Mouse (Mus musculus) myocyte (in vitro differentiated cells): Measurements from ENCODE around the gene Lrrc49. TPM values are rescaled to one million over a fixed set of nuclear protein-coding genes. Genes with fewer than 3 reads are reported as not detected.

Experiments used
- H3K27me3 ChIP-seq: one replicate; pipeline ENCODE4 v1.6.1; 2011; ENCODE audit not compliant: control insufficient read depth, insufficient read depth, insufficient read length
- H3K36me3 ChIP-seq: one replicate; pipeline ENCODE4 v1.6.1; 2011; ENCODE audit not compliant: control insufficient read depth, insufficient read depth
- H3K4me2 ChIP-seq: one replicate; pipeline ENCODE4 v1.6.1; 2011; ENCODE audit warnings: low read depth, control low read depth
- H3K4me3 ChIP-seq: one replicate; pipeline ENCODE4 v1.5.1; 2011; ENCODE audit warnings: mild to moderate bottlenecking, control low read depth, moderate library complexity
- H3K79me2 ChIP-seq: one replicate; pipeline ENCODE4 v1.6.1; 2011; ENCODE audit not compliant: control insufficient read depth, insufficient read depth
- H3ac ChIP-seq: one replicate; pipeline ENCODE4 v1.6.1; 2011; ENCODE audit not compliant: control insufficient read depth, insufficient read length
- CEBPB ChIP-seq: IDR thresholded peaks from 2 replicates; pipeline ENCODE4 v1.6.1; 2011; ENCODE audit warnings: mild to moderate bottlenecking, moderate library complexity; ENCODE audit not compliant: poor library complexity, insufficient read depth, severe bottlenecking
- E2F4 ChIP-seq: IDR thresholded peaks from one replicate; pipeline ENCODE4 v1.6.1; 2011; ENCODE audit warnings: mild to moderate bottlenecking, control low read depth, moderate library complexity; ENCODE audit not compliant: insufficient read depth
- MAX ChIP-seq: IDR thresholded peaks from one replicate; pipeline ENCODE4 v1.6.1; 2011; ENCODE audit warnings: low read depth, mild to moderate bottlenecking, control low read depth
- MYOD1 ChIP-seq, 3 experiments: IDR thresholded peaks; one replicate each; pipeline ENCODE4 v1.6.1; 2011; ENCODE audit warnings: control low read depth in 2 of 3, low read depth in 2 of 3, mild to moderate bottlenecking in 2 of 3, moderate library complexity in 1 of 3; ENCODE audit not compliant: insufficient read length in 2 of 3, control insufficient read depth in 1 of 3
- MYOG ChIP-seq, 3 experiments: IDR thresholded peaks; one replicate each; pipeline ENCODE4 v1.6.1; 2011; ENCODE audit warnings: control low read depth in 2 of 3, low read depth in 2 of 3, mild to moderate bottlenecking in 2 of 3; ENCODE audit not compliant: insufficient read length in 2 of 3, control insufficient read depth in 1 of 3, insufficient read depth in 1 of 3
- POLR2A ChIP-seq: IDR thresholded peaks from one replicate; pipeline ENCODE4 v1.6.1; 2011; ENCODE audit warnings: low read depth, mild to moderate bottlenecking, control low read depth, moderate library complexity; ENCODE audit not compliant: insufficient read length
- POLR2AphosphoS2 ChIP-seq: IDR thresholded peaks from one replicate; pipeline ENCODE4 v1.6.1; 2011; ENCODE audit warnings: low read depth, control low read depth; ENCODE audit not compliant: insufficient read length
- REST ChIP-seq: IDR thresholded peaks from one replicate; pipeline ENCODE4 v1.6.1; 2011; ENCODE audit warnings: mild to moderate bottlenecking, control low read depth, moderate library complexity; ENCODE audit not compliant: insufficient read depth, insufficient read length
- SRF ChIP-seq: IDR thresholded peaks from one replicate; pipeline ENCODE4 v1.6.1; 2011; ENCODE audit warnings: low read depth; ENCODE audit not compliant: control insufficient read depth, insufficient read length
- TCF12 ChIP-seq: IDR thresholded peaks from one replicate; pipeline ENCODE4 v1.6.1; 2011; ENCODE audit warnings: mild to moderate bottlenecking, control low read depth; ENCODE audit not compliant: poor library complexity, insufficient read depth, severe bottlenecking
- TCF3 ChIP-seq: IDR thresholded peaks from one replicate; pipeline ENCODE4 v1.6.1; 2011; ENCODE audit warnings: low read depth, control low read depth; ENCODE audit not compliant: insufficient read length
- USF1 ChIP-seq: IDR thresholded peaks from one replicate; pipeline ENCODE4 v1.6.1; 2011; ENCODE audit warnings: low read depth, mild to moderate bottlenecking, control low read depth, moderate library complexity
- polyA plus RNA-seq: library from polyadenylated mRNA; unstranded; fragments of >200 nt; fragmentation: generic; extraction: Trizol; gene quantifications from one replicate; pipeline ENCODE4 v1.2.1, GENCODE M21; 2012; ENCODE audit warnings: missing spikeins

Lrrc49 gene
- polyA plus RNA-seq, 1 experiment, result 5.8 TPM

DNA sequence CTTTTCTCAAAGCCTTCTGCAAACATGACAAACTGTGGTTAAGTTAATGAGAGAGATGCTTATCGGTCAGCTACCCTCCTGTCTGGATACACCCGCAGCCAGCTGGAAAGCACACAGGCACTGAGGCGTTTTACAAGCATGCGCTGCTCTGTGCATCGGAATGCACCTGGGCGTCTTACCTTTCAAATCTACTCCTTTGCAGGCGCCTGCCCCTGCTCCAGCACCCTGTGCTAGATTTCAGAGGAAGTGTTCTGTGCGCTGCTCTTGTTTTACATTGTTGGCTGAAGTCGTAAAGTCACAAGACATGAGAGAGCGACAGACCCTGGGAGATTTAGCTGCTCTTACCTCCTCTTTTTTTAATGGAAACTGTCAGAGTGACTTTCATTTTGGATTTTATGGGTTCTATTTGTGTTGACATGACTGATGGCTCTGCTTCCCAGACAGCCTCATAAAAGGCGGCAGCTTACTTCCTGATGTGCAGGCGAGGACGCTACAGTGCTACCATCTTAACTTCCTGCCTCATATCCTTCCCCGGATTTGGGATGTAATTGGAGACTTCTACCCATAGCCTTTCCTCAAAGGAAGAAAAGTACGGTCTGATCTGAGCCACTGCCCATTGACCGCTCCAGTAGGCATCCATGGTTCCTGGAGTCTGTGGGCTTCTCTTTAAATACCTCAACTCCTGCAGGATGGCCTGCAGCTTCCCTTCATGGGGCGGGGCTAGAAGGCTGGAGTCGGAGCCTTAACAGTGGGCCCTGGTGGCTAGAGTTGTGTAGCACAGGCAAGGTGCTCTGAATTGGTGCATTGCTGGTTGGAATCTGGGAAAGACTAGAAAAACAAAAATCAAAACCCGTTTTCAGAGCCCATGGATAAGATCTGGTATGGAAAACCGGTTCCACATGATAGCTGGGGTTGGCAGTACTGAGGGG lies 125.3 kb downstream of the Lrrc49 start:
- no peak overlapping the region for H3K4me3 ChIP-seq
- no peak overlapping the region for H3ac ChIP-seq
- peak overlapping the region; percentile 48 for H3K4me2 ChIP-seq
- no peaks in the 10 kb centered on the region for H3K27me3 ChIP-seq
- TF ChIP-seq POLR2AphosphoS2, result no peak
- TF ChIP-seq MYOG (IDR thresholded peaks at IDR 0.05; ENCODE audit: control insufficient read depth in 1 of 3, insufficient read depth in 1 of 3, insufficient read length in 2 of 3, low read depth in 2 of 3), result no peak
- no peak for TF ChIP-seq MYOD1 (IDR thresholded peaks at IDR 0.05; ENCODE audit: control insufficient read depth in 1 of 3, insufficient read length in 2 of 3, low read depth in 2 of 3)
- no peak for TF ChIP-seq TCF12
- no peak for TF ChIP-seq E2F4
- no peak for TF ChIP-seq CEBPB
- TF ChIP-seq REST, result no peak
- TF ChIP-seq MAX, result no peak
- TF ChIP-seq USF1, result no peak
- no peak for TF ChIP-seq POLR2A
- TF ChIP-seq TCF3, result no peak
- no peak for TF ChIP-seq SRF
- H3K79me2 ChIP-seq, result no peaks in the 10 kb centered on the region
- H3K36me3 ChIP-seq, result no peaks in the 10 kb centered on the region

DNA sequence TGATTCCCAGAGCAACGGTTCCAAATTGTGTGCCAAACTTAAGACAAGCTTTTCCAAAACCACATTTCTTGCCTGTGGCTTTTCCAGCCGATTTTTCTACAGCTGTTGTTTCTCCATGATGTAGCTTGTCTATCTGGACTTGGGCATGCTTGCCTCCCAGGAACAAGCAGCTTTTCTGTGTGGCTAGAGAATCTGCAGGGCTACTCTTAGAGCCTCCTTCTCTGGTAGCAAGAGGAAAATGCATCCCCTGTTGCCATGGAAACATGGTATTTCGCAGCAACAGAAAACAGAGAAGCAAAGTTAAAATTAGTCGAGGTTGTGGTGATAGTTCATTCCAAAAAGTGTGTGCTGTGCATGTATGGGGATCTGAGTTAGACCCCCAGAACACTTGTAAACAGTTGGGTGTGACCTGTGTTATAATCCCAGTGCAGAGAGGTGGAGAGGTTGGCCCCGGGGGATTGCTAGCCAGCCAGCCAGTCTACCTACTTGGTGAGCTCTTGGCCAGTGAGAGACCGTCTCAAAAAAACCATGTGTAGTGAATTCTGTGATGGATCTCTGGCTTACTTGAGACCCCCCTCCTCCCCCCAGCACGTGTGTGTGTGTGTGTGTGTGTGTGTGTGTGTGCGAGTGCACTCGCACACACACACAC lies 126.2 kb downstream of the Lrrc49 start:
- H3K36me3 ChIP-seq, result no peaks in the 10 kb centered on the region
- TF ChIP-seq POLR2AphosphoS2 (no peak), REST (no peak), MYOD1 (IDR thresholded peaks at IDR 0.05; ENCODE audit: control insufficient read depth in 1 of 3, insufficient read length in 2 of 3, low read depth in 2 of 3) (no peak), MYOG (IDR thresholded peaks at IDR 0.05; ENCODE audit: control insufficient read depth in 1 of 3, insufficient read depth in 1 of 3, insufficient read length in 2 of 3, low read depth in 2 of 3) (no peak), SRF (no peak), TCF3 (no peak), TCF12 (no peak), MAX (no peak), E2F4 (no peak), USF1 (no peak), CEBPB (no peak), POLR2A (no peak)
- H3K4me2 ChIP-seq, result peak overlapping the region; percentile 20
- H3K27me3 ChIP-seq, result peaks cover under 1% of the 10 kb centered on the region
- H3K4me3 ChIP-seq, result no peak overlapping the region
- no peaks in the 10 kb centered on the region for H3K79me2 ChIP-seq
- no peak overlapping the region for H3ac ChIP-seq

DNA sequence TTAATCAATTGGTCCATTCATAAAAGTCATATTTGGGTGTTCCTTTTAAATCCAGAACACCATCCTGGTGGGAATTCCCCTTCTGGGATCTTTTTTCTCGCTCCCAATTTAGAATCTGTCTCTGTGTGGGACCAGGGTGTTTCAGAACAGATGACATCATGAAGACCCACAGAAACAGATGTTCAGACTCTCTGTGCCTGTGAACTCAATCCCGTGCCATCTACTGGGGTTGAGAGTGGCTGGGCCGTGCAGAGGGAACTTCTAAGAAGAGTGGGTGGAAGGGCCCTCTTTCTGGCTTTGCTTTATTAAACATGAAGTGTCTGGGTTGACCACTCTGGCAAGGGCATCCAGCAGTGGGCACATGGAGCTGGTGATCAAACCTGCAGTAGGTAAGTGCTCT lies 129.5 kb downstream of the Lrrc49 start:
- TF ChIP-seq MYOD1 (IDR thresholded peaks at IDR 0.05; ENCODE audit: control insufficient read depth in 1 of 3, insufficient read length in 2 of 3, low read depth in 2 of 3) (peak in 2 of 3 experiments; percentile 31), SRF (no peak)
- Histone ChIP-seq H3ac (no peak overlapping the region), H3K36me3 (no peaks in the 10 kb centered on the region), H3K79me2 (no peaks in the 10 kb centered on the region), H3K27me3 (peaks cover 16% of the 10 kb centered on the region), H3K4me2 (no peak overlapping the region), H3K4me3 (no peak overlapping the region)

DNA sequence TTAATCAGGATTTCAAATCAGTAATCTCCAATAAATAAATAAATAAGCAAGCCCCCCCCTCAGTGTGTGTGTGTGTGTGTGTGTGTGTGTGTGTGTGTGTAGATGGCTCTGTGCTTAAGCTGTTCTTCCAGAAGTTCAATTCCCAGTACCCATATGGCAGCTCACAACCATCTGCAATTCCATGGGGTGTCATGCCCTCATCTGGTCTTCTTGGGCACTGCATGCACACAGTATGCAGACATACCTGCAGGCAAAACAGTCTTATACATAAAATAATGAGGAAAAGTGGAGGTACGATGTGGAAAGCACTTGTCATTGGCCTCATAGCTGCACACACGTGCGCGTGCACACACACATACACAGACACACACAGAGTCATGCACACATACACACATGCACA lies 136.7 kb downstream of the Lrrc49 start:
- Histone ChIP-seq H3K79me2 (no peaks in the 10 kb centered on the region), H3K36me3 (no peaks in the 10 kb centered on the region), H3K4me2 (no peak overlapping the region), H3K27me3 (peaks cover 18% of the 10 kb centered on the region), H3K4me3 (no peak overlapping the region), H3ac (no peak overlapping the region)
- TF ChIP-seq REST (no peak), MAX (no peak), MYOG (IDR thresholded peaks at IDR 0.05; ENCODE audit: control insufficient read depth in 1 of 3, insufficient read depth in 1 of 3, insufficient read length in 2 of 3, low read depth in 2 of 3) (no peak)

DNA sequence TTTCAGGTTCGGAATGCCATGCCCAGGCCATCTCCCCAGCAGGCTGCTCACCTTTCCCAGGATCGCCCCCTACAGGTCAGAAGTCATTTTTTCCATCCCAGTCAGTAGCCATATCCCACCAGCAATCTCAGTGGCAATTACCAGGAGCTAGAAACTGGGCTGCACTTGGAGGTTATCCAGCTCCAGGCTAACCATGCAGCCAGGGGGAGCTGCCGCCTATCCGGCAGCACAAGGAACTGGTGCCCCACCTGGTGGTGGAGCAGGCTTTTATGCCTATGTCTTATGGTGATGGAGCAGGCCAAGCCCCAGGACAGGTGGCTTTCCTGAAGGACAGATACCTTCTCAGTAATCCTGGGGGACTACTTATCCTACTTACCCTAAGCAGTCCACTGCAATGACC lies 139.8 kb downstream of the Lrrc49 start:
- Histone ChIP-seq H3K4me2 (no peak overlapping the region), H3ac (no peak overlapping the region), H3K36me3 (no peaks in the 10 kb centered on the region), H3K27me3 (peaks cover 7% of the 10 kb centered on the region), H3K4me3 (no peak overlapping the region), H3K79me2 (no peaks in the 10 kb centered on the region)
- TF ChIP-seq POLR2A (no peak), E2F4 (no peak), POLR2AphosphoS2 (no peak), MAX (no peak), REST (no peak), MYOD1 (IDR thresholded peaks at IDR 0.05; ENCODE audit: control insufficient read depth in 1 of 3, insufficient read length in 2 of 3, low read depth in 2 of 3) (no peak)
